Mouse (Mus musculus) layer of hippocampus, postnatal 14 days (tissue): ENCODE data around the gene Sco2. TPM values are rescaled to one million over a fixed set of nuclear protein-coding genes. Genes with fewer than 3 reads are reported as not detected.
A peak's percentile ranks its signal among the peaks of the same experiment; 100 is the strongest.

Experiments
- DNase-seq, 2 experiments: peaks; one replicate each; pipeline ENCODE4 v3.0.0; 2021 to 2022; ENCODE audit warnings: low spot score in 2 of 2, mixed read lengths in 1 of 2
- total RNA-seq, 2 experiments: library from RNA; stranded (reverse); gene quantifications; 2 replicates each; pipeline ENCODE4 v1.2.3; 2021

Gene Sco2
- total RNA-seq, 2 experiments from 2014 or later = 28.9 to 29.9 TPM

GRCm38 (mm10) chr15:89374340-89374739 is 694 bp upstream of the Sco2 start:
- DNase-seq = no peak

- peak; percentile 84 to 87 for DNase-seq
Measured at GRCm38 (mm10) chr15:89373027-89373761, 452 bp downstream of the Sco2 start.

DNA sequence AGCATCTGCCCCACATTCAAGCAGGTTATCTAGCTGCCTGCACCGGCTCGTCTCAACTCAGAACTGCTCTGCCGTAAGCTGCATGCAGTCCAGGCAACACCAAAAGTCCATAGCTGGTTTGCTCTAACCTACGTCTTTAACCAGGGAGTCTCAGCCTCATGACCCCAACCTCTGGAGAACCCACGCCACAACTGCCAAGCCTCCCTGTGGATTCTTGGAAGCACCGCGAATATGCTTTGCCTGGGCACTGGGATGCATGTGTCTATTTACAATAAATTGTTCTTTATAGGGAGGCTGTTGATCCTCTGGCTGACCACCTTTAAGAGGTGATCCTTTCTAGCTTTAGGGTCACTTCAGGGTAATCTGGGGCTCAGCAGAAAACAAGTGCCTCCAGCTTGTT is 1.1 kb downstream of the Sco2 start:
- DNase-seq = no peak

DNA sequence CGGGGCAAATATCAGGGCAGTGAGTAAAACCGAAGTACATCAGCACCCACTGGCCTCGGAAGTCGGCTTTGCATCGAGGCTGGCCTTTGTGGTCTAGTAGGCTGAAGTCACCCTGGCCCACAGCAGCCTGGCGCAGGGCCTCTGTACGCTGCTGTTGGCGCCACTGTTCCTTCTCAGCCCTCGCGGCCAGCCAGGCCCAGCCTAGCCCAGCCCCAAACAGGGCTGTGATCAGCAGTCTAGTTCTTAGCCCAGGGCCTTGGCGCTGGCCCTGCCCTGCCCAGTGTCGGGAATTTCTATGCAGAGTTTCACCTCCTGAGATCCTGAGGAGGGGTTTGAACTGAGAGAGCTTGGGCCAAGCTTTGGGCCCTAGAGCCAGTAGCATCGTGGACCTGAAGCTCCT is 1.6 kb downstream of the Sco2 start:
- no peak for DNase-seq

GRCm38 (mm10) chr15:89365141-89365551 is 8.5 kb downstream of the Sco2 start:
- DNase-seq = no peak

DNA sequence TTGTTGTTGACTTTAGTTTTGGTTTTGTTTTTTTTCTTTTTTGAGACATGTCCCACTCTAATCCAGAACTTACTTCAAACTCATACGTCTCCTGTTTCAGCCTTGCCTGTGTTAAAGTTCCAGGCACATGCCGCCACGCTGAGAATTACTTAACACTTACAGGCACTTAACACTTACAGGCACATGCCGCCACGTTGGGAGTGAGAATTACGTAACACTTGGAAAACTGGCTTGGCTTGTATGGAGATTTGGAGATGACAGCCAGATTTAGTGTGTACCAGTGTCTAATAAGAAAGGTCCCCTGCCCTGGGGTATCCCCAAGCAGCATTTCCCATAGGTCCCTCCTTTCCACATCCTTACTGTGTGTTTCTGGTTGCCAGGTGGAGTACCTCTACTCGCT is 10.6 kb downstream of the Sco2 start:
- DNase-seq = no peak

GRCm38 (mm10) chr15:89358784-89359183 is 14.9 kb downstream of the Sco2 start:
- DNase-seq = no peak

GRCm38 (mm10) chr15:89356372-89356771 is 17.3 kb downstream of the Sco2 start:
- DNase-seq = peak; percentile 50 to 81

DNA sequence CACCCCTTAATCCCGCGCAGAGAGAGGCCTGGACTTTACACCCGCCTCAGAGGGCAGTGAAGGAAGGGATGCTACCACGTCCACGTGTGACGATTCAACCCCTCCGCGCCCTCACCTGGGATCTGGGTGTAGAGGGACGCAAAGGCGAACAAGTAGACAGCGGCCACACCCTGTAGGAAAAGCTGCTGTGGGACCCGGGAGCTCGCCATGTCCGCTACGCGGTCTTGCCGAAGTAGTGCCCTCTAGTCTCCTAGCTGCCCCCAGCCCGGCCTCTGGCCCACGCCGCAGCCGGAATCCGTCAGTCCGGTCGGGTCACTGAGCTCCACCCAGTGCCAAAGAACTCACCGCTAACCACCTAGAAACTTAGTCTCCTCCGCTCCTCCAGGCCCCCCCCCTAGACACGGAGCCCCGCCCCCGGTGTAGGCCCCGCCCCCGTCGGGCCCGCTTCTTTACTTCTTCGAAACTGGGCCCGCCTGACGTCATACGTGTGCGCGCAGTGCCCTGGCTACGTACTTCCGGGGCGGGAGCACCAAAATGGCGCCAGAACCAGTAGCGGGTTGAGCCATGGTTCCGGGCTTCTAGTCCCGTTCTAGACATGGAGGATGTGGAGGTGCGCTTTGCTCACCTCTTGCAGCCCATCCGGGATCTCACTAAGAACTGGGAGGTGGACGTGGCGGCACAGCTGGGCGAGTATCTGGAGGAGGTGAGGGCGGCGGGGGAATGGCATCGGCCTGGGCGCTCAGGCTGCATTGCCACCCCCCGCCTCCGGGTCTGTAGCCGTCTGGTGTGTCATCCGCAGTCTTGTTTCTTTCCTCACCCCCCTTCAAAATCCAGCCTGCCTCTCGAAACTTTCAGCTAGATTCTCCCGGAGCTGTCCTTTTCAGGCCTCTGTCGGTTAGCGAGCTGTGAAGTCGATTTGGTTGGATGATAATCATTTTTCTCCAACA is 18.1 kb downstream of the Sco2 start, which contains the start of the genes Lmf2 and Ncaph2:
TSS of gene Lmf2 (minus strand) at position 419 of the 947 bp plus-strand sequence.
TSS of gene Ncaph2 (plus strand) at position 479 of the 947 bp plus-strand sequence.
- DNase-seq = peak; percentile 92 to 96

DNA sequence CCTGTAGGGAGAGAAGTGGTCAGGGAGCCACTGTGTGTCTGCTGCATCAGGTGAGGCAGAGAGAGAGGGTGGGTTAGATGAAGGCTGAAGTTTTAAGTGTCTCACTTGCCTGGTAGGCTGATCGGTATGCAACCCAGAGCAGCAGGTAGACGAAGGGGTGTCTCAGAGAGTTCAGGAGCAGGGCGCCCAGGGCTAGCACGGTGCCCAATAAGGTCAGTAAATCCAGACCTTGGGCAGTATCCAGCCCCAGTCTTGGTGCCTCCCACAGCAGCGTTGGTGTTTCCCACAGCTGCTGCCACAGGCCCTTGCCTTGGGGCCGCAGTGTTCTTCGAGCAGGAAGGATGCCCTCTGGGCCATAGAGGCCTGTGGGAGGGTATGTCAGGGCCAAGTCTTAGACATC is 19.2 kb downstream of the Sco2 start:
- no peak for DNase-seq

- no peak for DNase-seq
Measured at GRCm38 (mm10) chr15:89353837-89354236, 19.8 kb downstream of the Sco2 start.

DNA sequence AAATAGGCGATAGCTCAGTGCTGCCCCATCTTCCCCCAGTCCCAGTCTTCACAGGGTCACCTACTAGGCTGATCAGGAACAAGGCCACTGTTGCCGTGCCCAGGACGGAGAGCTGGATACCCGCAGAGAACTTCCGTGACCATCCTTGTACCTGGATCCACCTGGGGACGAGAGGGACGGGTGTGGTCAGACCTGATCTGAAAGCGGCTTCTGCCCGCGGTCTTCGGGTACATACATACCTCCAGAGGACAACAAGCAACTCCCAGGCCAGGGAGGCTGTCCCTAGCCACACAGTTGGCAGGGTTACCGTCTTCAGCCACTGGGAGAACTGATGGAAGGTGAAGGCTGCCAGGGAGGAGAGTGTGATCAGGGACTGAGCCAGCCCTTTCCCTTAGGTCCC is 20.9 kb downstream of the Sco2 start:
- DNase-seq = no peak

GRCm38 (mm10) chr15:89352054-89352453 is 21.6 kb downstream of the Sco2 start:
- no peak for DNase-seq

GRCm38 (mm10) chr15:89351302-89351701 is 22.3 kb downstream of the Sco2 start:
- DNase-seq = no peak

DNA sequence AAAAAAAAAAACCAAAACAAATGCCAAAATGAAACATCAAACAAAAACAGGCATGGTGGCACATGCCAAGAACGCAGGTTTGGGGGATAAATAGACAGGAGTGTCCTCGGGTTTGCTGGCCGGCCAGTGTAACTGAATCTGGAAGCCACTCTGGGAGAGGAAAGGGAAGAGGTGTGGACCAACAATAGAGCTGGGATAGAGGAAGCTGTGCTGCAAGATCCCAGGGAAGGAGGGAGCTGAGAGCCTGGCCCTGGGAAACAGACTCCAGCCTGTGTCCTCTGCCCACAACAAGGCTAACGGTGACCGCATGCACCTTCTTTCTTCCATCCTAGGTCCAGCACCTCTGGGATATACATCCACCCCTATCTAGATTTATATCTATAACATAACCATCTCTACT is 23.2 kb downstream of the Sco2 start:
- no peak for DNase-seq

DNA sequence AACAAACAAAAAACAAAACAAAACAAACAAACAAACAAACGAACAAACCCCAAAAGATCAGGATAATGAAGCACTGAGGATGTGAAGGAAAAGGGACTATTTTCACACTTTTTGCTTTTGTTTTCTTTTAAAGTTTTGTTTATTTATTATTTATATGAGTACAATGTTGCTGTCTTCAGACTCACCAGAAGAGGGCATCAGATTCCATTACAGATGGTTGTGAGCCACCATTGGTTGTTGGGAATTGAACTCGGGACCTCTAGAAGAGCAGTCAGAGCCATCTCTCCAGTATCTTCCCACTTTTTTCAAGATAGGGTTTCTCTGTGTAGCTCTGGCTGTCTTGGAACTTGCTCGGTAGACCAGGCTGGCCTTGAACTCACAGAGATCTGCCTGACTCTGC is 30.3 kb downstream of the Sco2 start:
- DNase-seq = no peak

- DNase-seq = no peak
Measured at GRCm38 (mm10) chr15:89341678-89342077, 32.0 kb downstream of the Sco2 start.

GRCm38 (mm10) chr15:89340136-89340535 is 33.5 kb downstream of the Sco2 start:
- DNase-seq = no peak

DNA sequence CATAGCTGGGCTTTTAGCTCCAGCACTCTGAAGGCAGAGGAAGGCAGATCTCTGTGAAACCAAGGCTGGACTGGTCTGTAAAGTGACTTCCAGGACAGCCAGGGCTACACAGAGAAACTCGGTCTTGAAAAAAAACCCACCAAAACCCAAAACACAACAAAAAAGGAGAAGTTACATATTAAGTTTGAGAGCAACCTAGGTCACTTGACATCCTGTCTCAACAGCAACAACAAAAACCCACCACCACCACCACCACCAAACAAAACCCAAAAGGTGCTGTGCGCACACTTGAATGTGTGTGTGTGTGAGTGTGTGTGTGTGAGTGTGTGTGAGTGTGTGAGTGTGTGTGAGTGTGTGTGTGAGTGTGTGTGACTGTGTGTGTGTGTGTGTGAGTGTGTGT is 34.0 kb downstream of the Sco2 start:
- no peak for DNase-seq

DNA sequence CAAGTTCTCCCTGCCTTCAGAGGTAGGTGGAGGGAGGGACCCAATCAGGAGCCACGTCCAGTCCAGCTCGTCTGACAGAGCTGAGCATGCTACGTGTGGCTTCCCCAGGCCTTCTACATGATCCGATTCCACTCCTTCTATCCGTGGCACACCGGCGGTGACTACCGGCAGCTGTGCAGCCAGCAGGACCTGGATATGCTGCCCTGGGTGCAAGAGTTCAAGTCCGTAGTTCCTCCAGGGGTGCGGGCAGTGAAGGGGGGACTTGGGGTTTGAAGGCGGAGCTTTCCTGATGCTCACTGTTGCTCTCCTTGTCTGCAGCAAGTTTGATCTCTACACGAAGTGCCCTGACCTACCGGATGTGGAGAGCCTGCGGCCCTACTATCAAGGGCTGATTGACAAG is 37.2 kb downstream of the Sco2 start:
- no peak for DNase-seq

GRCm38 (mm10) chr15:89334774-89335537 is 38.7 kb downstream of the Sco2 start:
- no peak for DNase-seq
